Mouse (Mus musculus): ENCODE data around the gene Mfsd4a.
A peak's percentile ranks its signal among the peaks of the same experiment; 100 is the strongest.

Gene Mfsd4a

GRCm38 (mm10) chr1:132067261-132068255 is at the start of gene Mfsd4a:
Gene Mfsd4a, minus strand, starts transcription at chr1:132068062.
- DNase-seq: peak; percentile 72

DNA sequence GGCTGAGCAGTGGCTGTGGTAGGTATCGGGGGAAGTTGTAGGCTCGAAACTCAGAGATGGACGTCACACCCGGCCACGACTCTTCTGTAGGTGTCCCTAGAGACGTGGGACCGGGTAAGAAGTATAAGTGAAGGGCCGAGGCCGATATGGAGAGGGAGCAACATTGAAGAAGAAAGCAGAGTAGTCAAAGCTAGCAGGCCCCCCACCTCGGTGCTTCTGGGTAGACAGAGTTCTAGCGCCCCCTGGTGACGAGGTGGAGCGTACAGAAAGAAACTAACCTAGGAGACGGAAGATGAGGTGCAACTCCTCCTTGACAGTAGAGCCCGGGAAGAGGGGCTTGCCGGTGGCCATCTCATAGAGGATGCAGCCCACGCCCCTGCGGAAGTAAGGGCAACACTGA is 48.7 kb upstream of the Mfsd4a start:
- peak; percentile 86 for DNase-seq

GRCm38 (mm10) chr1:132113098-132113497 is 45.2 kb upstream of the Mfsd4a start:
- DNase-seq: no peak

DNA sequence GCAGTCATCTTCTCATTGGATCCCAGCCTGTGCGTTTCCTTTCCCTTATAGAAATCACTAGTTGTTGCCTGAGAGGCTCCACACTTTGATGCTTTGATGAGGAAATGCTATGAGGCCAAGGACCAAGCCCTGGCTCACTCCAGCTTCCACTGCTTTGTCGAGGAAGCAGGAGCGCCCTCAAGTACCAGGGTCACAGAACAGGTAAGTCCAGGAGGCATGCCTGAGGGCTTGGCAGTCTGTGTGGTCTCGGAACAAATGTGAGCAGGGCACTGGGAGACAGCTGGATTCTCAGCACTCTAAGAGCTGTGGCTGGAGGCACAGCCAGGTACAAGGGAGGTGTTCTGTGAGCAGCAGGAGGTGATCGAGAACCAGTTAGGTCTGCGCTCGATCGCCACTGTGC is 44.6 kb upstream of the Mfsd4a start:
- no peak for DNase-seq

GRCm38 (mm10) chr1:132111411-132111810 is 43.5 kb upstream of the Mfsd4a start:
- DNase-seq: no peak

- DNase-seq: no peak
These were observed 41.5 kb upstream of the Mfsd4a start for GRCm38 (mm10) chr1:132109368-132109767.

GRCm38 (mm10) chr1:132104353-132104752 is 36.5 kb upstream of the Mfsd4a start:
- DNase-seq: no peak

- DNase-seq: no peak
These were observed 34.3 kb upstream of the Mfsd4a start for GRCm38 (mm10) chr1:132101953-132102697.

GRCm38 (mm10) chr1:132099775-132100174 is 31.9 kb upstream of the Mfsd4a start:
- no peak for DNase-seq

GRCm38 (mm10) chr1:132099016-132099415 is 31.2 kb upstream of the Mfsd4a start:
- DNase-seq: no peak

DNA sequence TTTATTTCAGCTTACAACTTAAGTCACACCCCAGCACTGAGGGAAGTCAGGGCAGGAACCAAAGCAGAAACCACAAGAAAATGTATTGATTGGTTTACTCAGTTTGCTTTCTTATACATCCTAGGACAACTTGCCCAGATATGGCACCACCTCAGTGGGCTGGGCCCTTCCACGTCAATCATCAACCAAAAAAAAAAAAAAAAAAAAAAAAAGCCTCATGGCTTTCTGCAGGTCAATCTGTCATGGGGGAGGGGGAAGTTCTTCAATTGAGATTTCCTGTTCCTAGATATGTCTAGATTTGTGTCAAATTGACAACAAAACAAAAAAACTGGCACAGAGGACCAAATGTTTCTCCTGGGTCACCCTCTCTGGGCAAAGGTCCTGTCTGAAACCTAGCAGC is 30.2 kb upstream of the Mfsd4a start:
- DNase-seq: no peak

GRCm38 (mm10) chr1:132095356-132096004 is 27.6 kb upstream of the Mfsd4a start:
- peak; percentile 95 for DNase-seq

DNA sequence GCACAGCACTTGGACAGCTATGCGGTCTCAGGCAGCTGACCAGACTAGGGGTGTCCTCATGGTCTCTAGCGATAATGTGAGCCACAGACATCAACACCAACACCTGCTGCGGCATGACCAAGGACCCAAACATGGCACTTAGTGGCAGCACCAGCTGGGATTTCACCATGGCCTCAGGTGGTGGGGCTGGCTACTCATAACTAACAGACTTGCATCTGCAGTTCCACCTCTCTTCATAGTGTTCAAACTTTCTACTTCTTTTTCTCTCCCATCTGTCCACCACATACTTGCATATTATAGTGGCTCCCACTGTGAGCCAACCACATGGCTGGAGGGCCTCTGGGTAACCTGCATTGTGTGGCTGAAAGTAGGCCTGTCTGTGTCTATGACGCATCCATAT is 25.4 kb upstream of the Mfsd4a start:
- DNase-seq: no peak

- no peak for DNase-seq
These were observed 22.4 kb upstream of the Mfsd4a start for GRCm38 (mm10) chr1:132090266-132090665.

- DNase-seq: no peak
These were observed 21.9 kb upstream of the Mfsd4a start for GRCm38 (mm10) chr1:132089767-132090166.

DNA sequence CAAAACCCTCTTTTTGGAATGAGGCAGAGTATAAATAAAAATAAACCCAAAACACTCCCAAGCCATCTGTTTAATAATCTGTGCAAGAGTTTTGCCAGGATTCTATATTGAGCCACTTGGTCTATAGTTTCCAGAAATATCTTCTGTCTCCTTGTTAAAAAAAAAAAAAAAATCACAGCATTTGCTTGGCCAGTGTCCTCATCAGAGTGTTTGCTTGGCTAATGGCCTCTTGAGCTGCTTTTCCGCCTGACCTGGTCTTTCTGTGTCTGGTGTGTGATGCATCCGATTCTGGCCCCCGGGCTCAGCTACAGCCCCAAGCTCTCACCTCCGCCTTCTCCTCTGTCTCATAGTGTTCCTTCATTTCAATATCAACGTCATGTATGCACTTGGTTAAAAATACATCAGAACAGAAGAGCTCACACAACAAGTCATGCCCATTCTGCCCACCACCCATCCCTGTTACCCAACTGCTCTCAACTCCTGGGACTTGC is 20.4 kb upstream of the Mfsd4a start:
- peak; percentile 92 for DNase-seq

DNA sequence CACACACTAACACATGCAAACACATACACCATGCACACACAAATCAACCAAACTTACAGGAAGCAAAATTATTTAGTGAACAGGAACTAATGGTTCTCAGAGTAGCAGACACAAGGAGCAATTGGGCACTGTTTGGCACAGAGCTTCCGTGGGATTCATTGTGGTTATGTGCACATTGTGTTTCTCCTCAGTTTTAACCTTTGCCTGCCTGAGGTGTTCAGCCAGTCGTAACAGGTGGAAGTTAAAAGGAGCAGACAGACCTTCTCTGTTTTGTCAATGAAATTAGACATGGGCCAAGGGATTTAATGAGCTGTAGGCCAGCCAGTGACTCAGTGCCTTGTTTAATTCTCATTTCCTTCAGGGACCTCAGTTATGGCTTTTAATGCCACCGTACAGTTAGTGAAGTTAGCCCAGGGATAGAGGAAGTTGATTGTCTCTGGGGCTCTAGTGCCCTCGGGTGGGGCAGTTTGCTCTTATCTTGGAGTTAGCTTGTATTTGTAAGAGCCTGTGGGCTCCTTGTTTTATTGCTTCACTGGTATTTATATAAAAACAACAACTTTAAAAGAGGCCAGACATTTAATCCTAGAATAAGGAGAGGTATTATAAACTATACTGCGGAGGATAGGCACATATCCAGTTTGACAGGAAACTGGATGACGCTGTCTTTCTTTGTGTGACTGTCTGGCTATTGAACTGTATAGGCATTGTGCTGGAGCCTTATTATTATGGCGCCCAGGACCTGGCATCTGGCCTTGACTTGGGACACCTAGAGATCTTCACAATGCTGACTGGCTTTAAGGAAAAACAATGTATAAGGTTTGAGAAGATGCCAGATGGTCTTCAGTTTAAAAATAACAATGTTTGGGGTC is 17.6 kb upstream of the Mfsd4a start:
- DNase-seq: no peak

DNA sequence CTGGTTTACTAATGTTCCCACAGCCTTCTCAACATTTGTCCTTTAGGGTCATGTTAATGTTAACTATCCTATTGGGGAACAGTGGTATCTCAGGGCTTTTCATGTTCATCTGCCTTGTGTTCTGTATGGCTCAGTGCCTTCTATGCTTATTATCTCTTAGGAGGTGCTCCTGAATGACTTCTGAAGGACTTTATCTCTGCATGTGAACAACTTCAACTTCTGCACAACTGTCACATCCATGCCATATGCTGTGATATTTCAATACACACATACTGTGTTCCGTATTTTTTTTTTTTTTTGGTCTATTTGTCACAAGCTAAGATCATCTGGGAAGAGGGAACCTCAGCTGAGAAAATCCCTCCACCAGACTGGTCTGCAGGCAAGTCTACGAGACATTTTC is 10.6 kb upstream of the Mfsd4a start:
- DNase-seq: no peak

DNA sequence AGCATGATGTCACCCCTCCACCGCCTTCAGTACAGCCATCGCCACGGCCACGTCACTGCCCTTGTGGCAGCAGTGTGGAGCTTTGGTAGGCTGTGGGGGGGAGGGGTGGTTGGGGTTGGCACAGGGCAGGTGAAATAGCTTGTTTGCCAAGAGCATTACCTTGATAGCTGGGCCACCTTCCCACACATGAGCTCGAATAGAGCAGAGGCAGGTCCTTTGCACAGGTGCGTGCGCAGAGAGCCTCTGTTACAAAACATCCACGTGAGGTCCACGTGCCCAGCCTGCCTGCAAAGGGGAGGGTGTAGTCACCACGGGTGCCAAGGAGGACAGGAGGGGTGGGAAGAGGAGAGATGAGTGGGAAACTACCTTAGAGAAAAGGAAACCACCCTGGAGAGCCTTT is 7.7 kb upstream of the Mfsd4a start:
- DNase-seq: no peak

- DNase-seq: no peak
These were observed 2.8 kb upstream of the Mfsd4a start for GRCm38 (mm10) chr1:132070659-132071058.

DNA sequence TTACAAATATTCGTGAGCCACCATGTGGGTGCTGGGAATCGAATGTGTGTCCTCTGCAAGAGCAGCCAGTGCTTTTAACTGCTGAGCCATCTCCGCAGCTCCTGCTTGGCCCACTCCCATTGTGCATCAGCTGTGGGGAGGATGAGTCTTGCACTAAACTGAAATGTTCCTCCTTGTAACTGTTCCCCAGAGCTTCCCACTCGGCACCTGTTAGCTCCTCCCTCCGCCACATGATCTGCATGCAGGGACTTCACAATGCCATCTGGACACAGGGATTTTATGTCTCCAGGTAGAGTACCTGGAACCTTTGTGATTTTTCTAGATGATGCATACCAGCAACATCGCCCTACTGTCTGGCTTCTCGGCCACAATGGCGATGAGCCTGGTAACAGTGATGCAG is 1.6 kb upstream of the Mfsd4a start:
- no peak for DNase-seq

DNA sequence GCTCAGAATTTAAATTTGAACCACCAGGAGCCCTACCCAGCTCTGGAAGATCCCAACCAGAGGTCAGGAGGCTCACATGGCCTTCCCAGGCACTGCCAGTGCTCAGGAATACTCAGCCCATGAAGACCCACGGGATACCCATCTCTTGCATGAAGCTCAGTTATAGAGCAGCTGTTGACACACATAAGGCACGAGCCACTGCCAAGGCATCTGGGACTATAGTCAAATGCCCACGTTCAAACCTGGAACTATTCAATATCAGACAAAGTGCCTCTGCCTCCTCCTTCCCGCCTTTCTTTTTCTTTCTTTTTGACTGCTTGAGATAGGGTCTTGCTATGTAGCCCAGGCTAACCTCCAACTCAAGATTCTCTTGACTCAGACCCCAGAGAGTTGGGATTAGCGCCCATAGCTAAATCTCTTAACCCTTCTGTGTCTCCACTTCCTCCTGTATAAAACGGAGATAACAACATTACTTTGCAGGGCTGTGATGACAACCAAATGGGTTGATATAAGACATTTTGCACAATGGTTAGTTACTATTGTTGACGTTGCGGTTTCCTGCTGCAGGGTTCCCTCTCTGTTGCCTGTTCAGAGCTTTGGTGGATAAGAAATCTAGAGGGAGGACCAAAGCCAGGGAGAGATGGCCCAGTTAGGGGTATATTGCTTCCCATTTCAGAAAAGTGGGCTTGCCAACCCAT is 2.2 kb downstream of the Mfsd4a start:
- no peak for DNase-seq

Measured in cerebellum, adult 9-10 months (tissue).